Comparison of ENCODE assay signal across 21 mouse cellular contexts in genomic region chr4:41377567-41377966, GRCm38 (mm10). TPM values are rescaled to one million over a fixed set of nuclear protein-coding genes. Genes with fewer than 3 reads are reported as not detected.
DNase-seq lines count a peak whose midpoint lies in the region; ATAC-seq and TF ChIP-seq lines count a peak whose summit lies in the region.
"Had no signal": no experiment of that assay in that cellular context is flagged by ENCODE, and none has a peak within 500 bp of the region (broad histone marks: within the 10 kb centered on the region; RNA-seq: fewer than 3 reads in every experiment).

No protein-coding gene starts in this region.

- no peak for TF ChIP-seq POLR2A in spleen, adult 2 months (IDR thresholded peaks at IDR 0.05; ENCODE audit: low read depth, low read length)
- TF ChIP-seq POLR2A in MEL (IDR thresholded peaks at IDR 0.05; ENCODE audit: control insufficient read depth in 1 of 2, insufficient read depth in 1 of 2, low read depth in 1 of 2, low read length in 2 of 2, poor library complexity in 1 of 2): no peak

- DNase-seq in spleen, adult 2 months (ENCODE audit: low read depth in 1 of 2, low spot score in 2 of 2): peak in 1 of 2 experiments; percentile 39
- no peak for DNase-seq in spleen, adult 12 weeks (ENCODE audit: low spot score)
- DNase-seq in MEL (ENCODE audit: low read depth, low spot score): peak; percentile 43
- no peak for DNase-seq in layer of hippocampus, adult 8-10 months (ENCODE audit: low spot score in 2 of 2)
- no peak for DNase-seq in adrenal gland, postnatal 14 days
- DNase-seq: cerebellum, adult 18-20 months; cerebellum, postnatal 25 days; heart, postnatal 10 days; kidney, postnatal 36 days; layer of hippocampus, adult 9-11 months; liver; thymus, postnatal 36 days had no signal

- no peak overlapping the region for H3K4me3 ChIP-seq in spleen, adult 2 months (ENCODE audit: extremely low read depth, insufficient read depth, insufficient read length)
- no peak overlapping the region for H3K4me3 ChIP-seq in MEL (ENCODE audit: control insufficient read depth in 1 of 2, insufficient read depth in 1 of 2, low read depth in 2 of 2, low read length in 2 of 2)
- H3K4me3 ChIP-seq in macrophage (ENCODE audit: inconsistent target): no peak overlapping the region
- H3K4me3 ChIP-seq in forebrain, embryonic 13.5 days: no peak overlapping the region
- H3K4me3 ChIP-seq: forebrain, embryonic 15.5 days; heart, embryonic 12.5 days; limb, embryonic 10.5 days; neural tube, embryonic 15.5 days had no signal

- TF ChIP-seq EP300 in MEL (IDR thresholded peaks at IDR 0.05; ENCODE audit: low read depth in 1 of 2, low read length in 2 of 2): no peak

- H3K36me3 ChIP-seq in spleen, adult 2 months (ENCODE audit: control insufficient read depth, insufficient read depth, low read length): peaks cover 25% of the 10 kb centered on the region
- H3K36me3 ChIP-seq in MEL (ENCODE audit: control insufficient read depth in 1 of 2, insufficient read depth in 2 of 2, low read length in 2 of 2): peaks cover 18 to 19% of the 10 kb centered on the region in 2 experiments
- peaks cover 39% of the 10 kb centered on the region for H3K36me3 ChIP-seq in macrophage (ENCODE audit: inconsistent target)
- peaks cover 93% of the 10 kb centered on the region for H3K36me3 ChIP-seq in forebrain, embryonic 13.5 days (ENCODE audit: poor library complexity, severe bottlenecking)

- H3K79me2 ChIP-seq in MEL (ENCODE audit: control insufficient read depth, insufficient read depth, low read length, poor library complexity): 0 out of 2 replicates have a peak, but pooled peaks cover 2% of the 10 kb centered on the region
- peaks cover 90% of the 10 kb centered on the region for H3K79me2 ChIP-seq in macrophage (ENCODE audit: inconsistent target)

- H3K9ac ChIP-seq in MEL (ENCODE audit: control insufficient read depth, low read depth, low read length, poor library complexity, severe bottlenecking): no peak overlapping the region
- H3K9ac ChIP-seq in forebrain, embryonic 13.5 days: no peak overlapping the region
- H3K9ac ChIP-seq: forebrain, embryonic 15.5 days; heart, embryonic 12.5 days; neural tube, embryonic 15.5 days had no signal

- peaks cover 7% of the 10 kb centered on the region for H3K4me1 ChIP-seq in spleen, adult 2 months (ENCODE audit: control insufficient read depth, insufficient read depth, insufficient read length)
- peaks cover 10 to 14% of the 10 kb centered on the region in 2 experiments; a peak in 3 of 4 replicates for H3K4me1 ChIP-seq in MEL (ENCODE audit: control insufficient read depth in 1 of 2, insufficient read depth in 2 of 2, low read length in 2 of 2)
- H3K4me1 ChIP-seq in forebrain, embryonic 13.5 days: no peaks in the 10 kb centered on the region
- H3K4me1 ChIP-seq: forebrain, embryonic 15.5 days; heart, embryonic 12.5 days; limb, embryonic 10.5 days; neural tube, embryonic 15.5 days had no signal

- no peak for TF ChIP-seq CTCF in spleen, adult 2 months (IDR thresholded peaks at IDR 0.05; ENCODE audit: extremely low read depth, insufficient read depth, insufficient read length, insufficient replicate concordance)
- no peak for TF ChIP-seq CTCF in MEL (IDR thresholded peaks at IDR 0.05 in 2 of 3, conservative IDR thresholded peaks at IDR 0.05 in 1 of 3; ENCODE audit: control insufficient read depth in 1 of 3, insufficient read depth in 1 of 3, low read depth in 2 of 3, low read length in 3 of 3, poor library complexity in 1 of 3, severe bottlenecking in 1 of 3)

- no peak overlapping the region for H3K4me2 ChIP-seq in forebrain, embryonic 13.5 days
- H3K4me2 ChIP-seq: forebrain, embryonic 15.5 days; heart, embryonic 12.5 days; neural tube, embryonic 15.5 days had no signal

- no peak for TF ChIP-seq RAD21 in MEL (IDR thresholded peaks at IDR 0.05; ENCODE audit: low read depth, low read length)

- peak overlapping the region; percentile 24; the same call in 1 of the 2 replicates for H3K27ac ChIP-seq in spleen, adult 2 months (ENCODE audit: insufficient read depth, low read length)
- no peak overlapping the region for H3K27ac ChIP-seq in MEL (ENCODE audit: control insufficient read depth, low read depth, low read length)
- peak overlapping the region; percentile 42 for H3K27ac ChIP-seq in macrophage
- H3K27ac ChIP-seq in forebrain, embryonic 13.5 days: no peak overlapping the region
- H3K27ac ChIP-seq: forebrain, embryonic 15.5 days; hindbrain, postnatal 0 days; limb, embryonic 10.5 days; neural tube, embryonic 15.5 days had no signal

- H3K9me3 ChIP-seq in MEL (replicated peaks; ENCODE audit: insufficient read depth, low read length): no peaks in the 10 kb centered on the region
- no peaks in the 10 kb centered on the region for H3K9me3 ChIP-seq in forebrain, embryonic 13.5 days (replicated peaks)
- H3K9me3 ChIP-seq: forebrain, embryonic 15.5 days; heart, embryonic 12.5 days; limb, embryonic 10.5 days; neural tube, embryonic 15.5 days had no signal

- ATAC-seq in forebrain, embryonic 13.5 days: no peak
- ATAC-seq: forebrain, embryonic 15.5 days; hindbrain, postnatal 0 days; intestine, postnatal 0 days; lung, postnatal 0 days had no signal

- H3K27me3 ChIP-seq in spleen, adult 2 months (ENCODE audit: control insufficient read depth, insufficient read depth, low read length): no peaks in the 10 kb centered on the region
- no peaks in the 10 kb centered on the region for H3K27me3 ChIP-seq in MEL (ENCODE audit: control insufficient read depth in 1 of 2, insufficient read depth in 2 of 2, low read length in 2 of 2)
- H3K27me3 ChIP-seq in forebrain, embryonic 13.5 days: no peaks in the 10 kb centered on the region
- H3K27me3 ChIP-seq: forebrain, embryonic 15.5 days; heart, embryonic 12.5 days; neural tube, embryonic 15.5 days had no signal

TF ChIP-seq in MEL, 35 proteins besides CTCF, POLR2A, EP300 and RAD21:
- TF ChIP-seq SMC3 (IDR thresholded peaks at IDR 0.05; ENCODE audit: low read depth, low read length) (no peak), CHD2 (IDR thresholded peaks at IDR 0.05; ENCODE audit: low read length) (no peak), ETS1 (IDR thresholded peaks at IDR 0.05; ENCODE audit: low read depth, low read length) (peak; percentile 42; the same call in 1 of the 2 replicates), KAT2A (conservative IDR thresholded peaks at IDR 0.05; ENCODE audit: low read depth, low read length) (no peak), UBTF (IDR thresholded peaks at IDR 0.05; ENCODE audit: borderline replicate concordance, insufficient read depth, low read depth, low read length) (no peak), TBP (IDR thresholded peaks at IDR 0.05; ENCODE audit: low read depth, low read length) (no peak), ZKSCAN1 (IDR thresholded peaks at IDR 0.05; ENCODE audit: low read depth, low read length) (no peak), NELFE (IDR thresholded peaks at IDR 0.05; ENCODE audit: low read depth, low read length) (no peak), SIN3A (IDR thresholded peaks at IDR 0.05; ENCODE audit: low read length) (peak; percentile 28; the same call in 1 of the 2 replicates), MXI1 (IDR thresholded peaks at IDR 0.05; ENCODE audit: low read depth, low read length) (peak; percentile 26; the same call in 1 of the 2 replicates)

RNA-seq across cellular contexts. Expression of gene Ubap1, which starts 28.8 kb away (rescaled TPM):
- 13.3 and 18.5 TPM in 2 replicates for polyA plus RNA-seq in spleen, adult 2 months (2012; rRNA removed)
- total RNA-seq in MEL (2012; rRNA removed): 9.1 and 12.8 TPM in 2 replicates
- 10 to 100 TPM in 1 of 2 experiments, not detected in 1; 15.7 TPM for polyA plus RNA-seq in MEL (2012; ENCODE audit: insufficient read depth in 1 of 2, insufficient read length in 2 of 2, low read depth in 1 of 2, low replicate concordance in 2 of 2, missing spikeins in 1 of 2)
- total RNA-seq in macrophage (2018; cell fraction: chromatin; rRNA removed): 100 to 1,000 TPM in 4 of 26 experiments, 10 to 100 TPM in 22; 36.1 to 127 (median 71.9) TPM
- total RNA-seq in macrophage (2018; cell fraction: cytosol; rRNA removed): 10 to 100 TPM; 50.5 to 65.0 (median 60.0) TPM
- total RNA-seq in macrophage (2018; cell fraction: nucleus; rRNA removed): 10 to 100 TPM; 33.3 to 96.1 (median 47.0) TPM
- 39.6 to 73.7 TPM (median 49.5 TPM) in 3 replicates for polyA plus RNA-seq in macrophage (2018)
- total RNA-seq in layer of hippocampus, adult 8-10 months (2022): 10 to 100 TPM; 42.1 to 48.0 (median 44.9) TPM
- polyA plus RNA-seq in forebrain, embryonic 13.5 days (2015; fragmentation: Nextera tagmentation; extraction: Ambion mirVana): 67.2 and 69.1 TPM in 2 replicates
- 38.5 and 52.1 TPM in 2 replicates for total RNA-seq in adrenal gland, postnatal 14 days (2021)

Comparison
In these comparisons a context has a peak if more than half of its experiments do, and no peak if none do; other contexts are left out.
1. H3K27ac ChIP-seq: peak in spleen, adult 2 months (single experiment) and macrophage (single experiment); none in MEL (single experiment) and forebrain, embryonic 13.5 days (single experiment).